Mouse (Mus musculus): ENCODE results near the gene Ly9.

Gene Ly9

DNA sequence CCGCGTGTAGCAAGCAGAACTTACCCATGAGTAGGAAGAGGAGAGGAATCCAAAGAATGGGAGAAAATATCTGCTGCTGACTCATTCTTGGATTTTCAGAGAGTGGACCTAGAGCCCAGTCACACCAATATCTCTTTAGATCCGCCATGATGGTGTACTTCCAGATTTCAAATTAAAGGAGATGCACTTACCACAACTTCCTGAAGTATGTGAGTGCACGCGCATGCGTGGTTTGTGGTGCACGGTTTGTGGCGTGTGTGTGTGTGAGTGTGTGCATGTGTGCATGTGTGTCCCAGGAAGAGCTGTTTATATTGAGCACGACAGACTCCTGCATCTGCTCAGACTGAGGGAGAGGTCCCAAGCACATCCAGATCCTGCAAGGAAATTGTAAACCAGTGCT lies at the start of gene Ly9:
Gene Ly9 (minus strand): TSS at position 235 of the 400 bp plus-strand sequence.
- peak; percentile 34 for DNase-seq (ENCODE audit: low read depth, low spot score)

DNA sequence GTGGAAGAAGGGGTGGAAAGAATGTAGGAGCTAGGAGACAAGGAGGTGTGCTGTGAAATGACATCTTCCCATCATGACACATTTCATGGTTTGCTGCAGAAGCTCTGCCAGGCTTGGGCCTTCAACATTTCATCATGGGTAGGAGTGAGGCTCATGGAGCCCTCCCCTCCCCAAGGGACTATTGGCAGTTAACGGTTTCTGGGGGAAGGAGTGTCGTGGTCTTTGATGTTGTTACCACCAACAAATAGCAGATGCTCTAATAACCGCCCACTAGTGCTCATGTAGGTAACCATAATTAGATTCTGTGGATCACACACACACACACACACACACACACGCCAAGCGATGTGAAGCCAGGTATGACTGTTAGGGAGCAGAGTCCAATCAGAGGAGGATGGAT lies 45.5 kb upstream of the Ly9 start, which contains the start of gene Slamf7:
Gene Slamf7 (minus strand): TSS at position 302 of the 400 bp plus-strand sequence.
- no peak for DNase-seq (ENCODE audit: low read depth, low spot score)

DNA sequence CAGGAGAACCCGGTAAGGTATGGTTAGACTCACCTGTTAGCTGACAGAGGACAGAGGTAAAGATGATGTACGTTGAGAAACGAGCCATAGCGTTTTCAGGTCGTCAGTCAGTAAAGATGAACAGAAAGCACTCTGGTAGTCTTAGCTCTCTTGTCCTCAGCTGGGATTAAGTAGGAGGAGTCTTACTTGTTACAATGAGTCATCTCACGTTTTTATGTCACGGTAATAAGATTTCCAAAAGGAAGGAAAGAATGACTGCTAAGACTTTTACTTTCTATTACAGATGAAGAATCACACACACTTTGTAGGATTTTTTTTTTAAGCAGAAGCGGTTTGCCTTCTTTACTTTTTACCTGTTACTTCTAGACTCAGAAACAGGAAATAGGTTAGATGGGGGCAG lies 41.6 kb upstream of the Ly9 start:
- DNase-seq (ENCODE audit: low read depth, low spot score) = no peak

DNA sequence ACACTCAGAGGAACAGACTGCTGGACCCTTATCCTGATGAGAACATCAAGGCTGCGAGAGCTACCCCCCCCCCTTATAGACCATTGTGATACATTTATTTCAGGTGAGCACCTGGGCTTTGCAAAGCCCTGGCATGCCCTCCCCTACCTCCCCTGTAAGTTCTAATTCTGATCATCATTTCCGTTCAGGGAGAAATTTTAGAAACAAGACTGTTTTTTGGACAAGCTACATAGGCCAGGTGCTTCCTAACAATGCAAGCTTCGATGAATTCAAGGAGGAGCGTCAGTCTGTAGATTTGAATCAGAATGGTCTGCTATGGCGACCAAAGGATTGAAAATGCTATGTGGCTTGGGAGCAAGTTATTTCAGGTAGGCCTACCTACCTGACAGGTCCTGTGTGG lies 40.5 kb upstream of the Ly9 start:
- DNase-seq (ENCODE audit: low read depth, low spot score) = no peak

DNA sequence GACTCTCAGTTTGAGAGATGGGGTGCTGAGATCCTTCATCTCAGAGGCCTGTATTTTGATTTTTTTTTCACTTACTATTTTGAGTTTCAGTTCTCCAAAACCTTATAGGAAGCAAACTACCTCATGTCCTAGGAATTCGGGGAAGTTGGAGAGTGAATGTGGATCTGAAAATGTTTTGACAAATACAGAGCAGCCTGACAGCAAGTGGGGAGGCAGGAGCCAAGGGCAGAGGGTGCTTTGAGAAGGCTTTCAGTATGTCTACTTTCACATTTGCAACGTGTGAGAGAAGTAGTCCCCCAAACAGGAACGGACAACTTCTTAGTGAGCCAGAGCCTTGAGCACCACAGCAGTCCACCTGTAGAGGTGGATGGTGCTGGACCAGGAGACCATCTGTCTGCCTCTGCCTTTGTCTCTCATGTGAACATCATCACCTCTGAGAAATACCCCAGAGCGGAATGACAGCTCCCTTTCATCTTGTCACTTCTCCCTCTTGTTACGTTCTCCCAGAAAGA lies 39.3 kb upstream of the Ly9 start:
- DNase-seq (ENCODE audit: low read depth, low spot score) = no peak

DNA sequence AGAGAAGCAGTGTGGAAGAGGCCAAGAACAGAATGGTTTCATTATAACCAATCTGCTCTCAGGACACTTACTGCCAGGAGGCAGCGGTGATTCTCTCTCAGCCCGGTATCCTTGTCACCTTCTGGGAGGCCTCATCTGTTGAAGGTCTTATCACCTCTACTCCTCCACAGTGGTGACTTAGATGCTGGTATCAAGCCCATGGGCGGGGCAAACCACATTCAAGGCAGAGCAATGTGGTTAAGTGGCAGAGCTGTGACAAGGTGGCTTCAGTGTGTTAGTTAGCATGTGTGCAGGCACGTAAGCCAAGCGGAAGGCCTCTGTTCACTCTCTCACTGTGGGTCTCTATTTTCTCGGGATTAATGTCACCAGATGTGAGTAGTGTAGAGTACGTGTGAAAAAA lies 36.4 kb upstream of the Ly9 start:
- no peak for DNase-seq (ENCODE audit: low read depth, low spot score)

DNA sequence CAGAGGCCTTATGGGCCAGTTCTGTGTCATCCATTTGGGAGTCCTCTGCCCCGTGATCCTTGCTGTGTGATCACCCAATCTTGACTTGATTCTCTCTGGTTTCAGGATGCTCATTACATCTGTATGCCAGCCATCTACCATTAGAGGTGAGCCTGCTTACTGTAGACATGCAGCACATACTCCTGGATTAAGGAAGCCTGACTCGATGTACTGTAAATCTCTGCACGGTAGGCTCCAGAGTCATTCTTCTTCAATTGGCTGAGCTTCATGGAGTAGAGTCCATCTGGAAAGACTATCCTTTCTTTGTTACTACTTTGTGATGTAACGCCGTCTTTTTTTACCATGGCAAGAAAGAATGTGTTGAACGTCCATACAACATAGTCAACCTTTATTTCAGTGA lies 33.6 kb upstream of the Ly9 start:
- DNase-seq (ENCODE audit: low read depth, low spot score) = no peak

DNA sequence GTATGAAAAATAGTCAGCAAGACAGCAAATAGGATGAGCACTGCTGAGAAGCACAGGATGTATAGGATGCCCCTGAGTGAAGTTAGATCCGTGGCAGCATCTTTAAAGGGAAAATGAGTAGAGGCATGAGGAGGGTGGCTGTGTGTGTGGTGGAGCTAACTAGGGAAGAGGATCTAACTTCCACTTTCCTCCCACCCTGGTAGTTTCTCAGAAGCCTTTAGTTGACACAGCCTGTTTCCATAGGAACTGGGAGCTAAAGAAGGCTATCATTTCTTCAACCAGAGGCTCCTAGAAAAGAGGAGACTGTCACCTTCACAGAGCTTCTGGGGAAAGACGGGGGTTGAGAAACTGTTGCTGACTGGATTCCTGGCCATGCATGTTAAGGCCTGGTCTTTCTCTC lies 31.5 kb upstream of the Ly9 start:
- DNase-seq (ENCODE audit: low read depth, low spot score) = no peak

DNA sequence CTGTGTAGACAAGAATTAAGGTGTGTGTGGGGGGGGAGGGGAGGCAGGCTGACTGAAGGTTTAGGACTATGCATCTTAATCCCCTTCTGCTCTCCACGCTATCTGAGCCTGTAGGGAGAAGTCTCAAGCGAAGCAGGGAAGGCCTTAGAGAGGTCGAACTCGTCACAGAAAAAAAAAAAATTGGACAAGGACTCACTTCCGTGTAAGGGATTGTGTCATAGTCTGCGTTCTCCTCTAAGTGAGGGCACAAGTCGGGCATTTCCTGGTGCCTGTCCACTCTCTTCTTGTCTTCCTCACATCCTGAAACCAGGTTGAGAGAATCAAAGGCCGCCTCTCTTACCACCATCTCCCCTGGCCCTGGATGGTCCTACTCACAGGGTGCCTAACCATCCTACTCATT lies 29.9 kb upstream of the Ly9 start:
- no peak for DNase-seq (ENCODE audit: low read depth, low spot score)

DNA sequence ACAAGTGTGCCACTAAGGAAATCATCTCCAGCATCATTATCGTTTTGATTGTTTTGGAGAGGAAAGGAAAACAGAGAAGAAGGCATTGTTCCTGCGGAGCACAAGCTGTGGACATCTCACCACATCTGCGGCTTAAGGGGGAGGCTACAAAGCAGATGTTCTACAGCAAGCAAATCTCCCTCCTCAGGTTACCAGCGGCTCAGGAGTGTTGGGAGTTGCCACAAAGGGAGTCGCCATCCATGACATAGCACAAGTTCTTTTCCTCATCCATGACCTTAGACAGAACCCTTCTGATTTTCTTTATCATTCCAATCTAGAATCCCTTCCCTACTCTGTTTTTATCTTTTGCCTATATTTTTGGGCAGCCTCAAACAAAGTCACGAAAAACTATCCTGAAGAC lies 28.5 kb upstream of the Ly9 start:
- no peak for DNase-seq (ENCODE audit: low read depth, low spot score)

DNA sequence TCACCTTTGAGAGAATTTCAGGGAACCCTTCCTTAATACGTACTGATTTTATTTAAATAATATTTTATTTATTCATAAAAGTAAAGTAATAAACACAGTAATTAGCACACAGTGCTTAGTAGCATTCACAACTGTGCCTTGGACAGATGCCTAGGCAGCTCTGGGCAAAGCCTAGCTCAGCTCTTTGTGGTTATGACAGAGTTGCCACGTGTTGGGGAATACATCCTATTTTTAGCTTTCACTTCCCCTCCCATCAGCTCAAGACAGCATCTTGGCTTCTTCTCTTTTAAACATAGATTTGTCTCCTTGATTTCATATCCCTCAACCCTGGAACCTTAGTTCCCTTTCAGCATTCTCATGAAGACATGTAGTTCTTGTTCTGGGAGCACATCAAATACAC lies 24.2 kb upstream of the Ly9 start:
- DNase-seq (ENCODE audit: low read depth, low spot score) = peak; percentile 52

DNA sequence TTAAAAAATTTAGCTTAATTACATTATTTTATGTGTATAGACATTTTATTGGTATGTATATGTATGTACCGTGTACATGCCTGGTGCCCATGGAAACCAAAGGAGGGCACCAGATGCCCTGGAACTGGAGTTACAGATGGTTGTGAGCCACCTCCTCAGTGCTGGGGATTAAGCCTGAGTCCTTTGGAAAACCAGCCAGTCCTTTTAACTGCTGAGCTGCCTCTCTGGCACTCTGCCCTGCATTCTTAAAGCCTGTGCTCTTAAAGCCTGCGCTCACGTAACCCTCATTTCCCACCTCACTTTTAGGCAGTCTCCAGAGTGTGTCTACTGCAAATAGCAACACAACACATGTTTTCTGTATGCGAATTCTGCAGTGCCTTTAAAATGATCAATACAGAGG lies 23.7 kb upstream of the Ly9 start:
- DNase-seq (ENCODE audit: low read depth, low spot score) = no peak

DNA sequence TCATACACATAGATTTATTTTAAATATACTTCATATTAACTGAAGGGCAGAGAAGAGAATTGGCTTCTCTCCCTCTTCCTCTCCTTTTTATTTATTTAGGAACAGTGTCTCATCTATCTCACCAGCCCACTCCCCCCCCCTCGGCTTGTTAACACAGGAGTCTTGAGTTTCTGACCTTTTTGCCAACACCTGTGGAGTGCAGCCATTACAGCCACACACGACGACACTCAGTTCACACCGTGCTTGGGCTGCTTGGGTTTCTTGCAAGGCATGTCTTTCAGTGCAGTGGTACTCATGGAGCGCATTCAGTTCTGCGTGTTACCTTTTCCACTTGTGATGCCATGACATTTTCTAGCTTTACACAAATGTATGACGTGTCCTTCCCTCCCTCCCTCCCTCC lies 22.8 kb upstream of the Ly9 start:
- DNase-seq (ENCODE audit: low read depth, low spot score) = no peak

DNA sequence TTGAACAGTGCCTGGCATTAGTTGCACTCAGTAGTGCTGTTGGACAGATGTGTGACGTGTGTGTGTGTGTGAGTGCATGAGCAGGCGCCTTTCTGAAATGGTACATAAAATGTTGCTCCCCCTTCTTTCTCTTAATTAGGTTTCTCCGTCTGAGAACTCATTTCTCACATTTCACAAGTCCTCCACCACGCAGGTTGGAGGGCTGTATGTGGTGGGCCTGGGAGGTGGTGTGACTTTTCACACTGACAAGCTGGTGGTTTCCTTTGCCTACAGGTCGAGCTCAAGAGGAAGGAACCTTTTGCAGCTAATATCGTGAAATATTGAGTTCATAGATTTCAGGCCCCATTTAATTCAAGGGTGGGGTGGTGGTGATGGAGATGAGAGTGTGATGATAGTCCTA lies 22.0 kb upstream of the Ly9 start:
- DNase-seq (ENCODE audit: low read depth, low spot score) = no peak

DNA sequence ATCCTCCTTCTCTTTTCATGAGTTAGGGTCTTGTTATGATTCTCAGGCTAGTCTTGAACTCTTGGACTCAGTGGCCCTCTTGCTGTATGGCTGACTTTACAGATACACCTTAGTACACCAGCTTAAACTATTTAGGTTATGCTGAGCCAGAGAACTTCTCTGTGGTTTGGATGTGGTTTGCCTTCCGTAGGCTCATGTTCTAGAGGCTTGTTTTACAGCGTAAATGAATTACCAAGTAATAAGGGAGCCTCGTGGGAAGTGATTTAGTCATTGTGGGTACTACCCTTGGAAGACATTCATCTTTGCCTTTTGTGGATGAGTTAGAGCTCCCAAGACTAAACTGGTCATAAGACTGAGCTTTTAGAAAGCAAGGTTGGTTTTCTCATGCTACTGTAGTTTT lies 20.6 kb upstream of the Ly9 start:
- DNase-seq (ENCODE audit: low read depth, low spot score) = no peak

DNA sequence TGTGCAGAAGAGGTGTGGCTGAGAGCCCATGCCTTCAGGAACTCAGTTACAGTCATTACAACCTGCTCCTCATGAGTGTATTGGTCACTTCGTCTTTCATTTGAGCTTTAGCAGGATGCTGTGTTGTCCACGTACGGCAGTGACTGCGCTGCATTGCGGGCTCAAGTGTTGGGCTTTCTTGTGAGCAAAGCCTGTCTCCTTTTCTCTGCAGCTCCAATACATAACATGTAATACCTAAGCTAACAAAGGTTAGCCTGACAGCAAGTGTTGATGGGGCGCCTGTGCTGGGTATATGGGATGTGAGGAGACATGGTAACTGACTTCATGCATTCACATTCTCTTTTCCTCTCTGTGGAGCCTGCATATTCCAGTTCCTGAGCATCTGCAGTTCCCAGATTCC lies 12.9 kb upstream of the Ly9 start:
- no peak for DNase-seq (ENCODE audit: low read depth, low spot score)

DNA sequence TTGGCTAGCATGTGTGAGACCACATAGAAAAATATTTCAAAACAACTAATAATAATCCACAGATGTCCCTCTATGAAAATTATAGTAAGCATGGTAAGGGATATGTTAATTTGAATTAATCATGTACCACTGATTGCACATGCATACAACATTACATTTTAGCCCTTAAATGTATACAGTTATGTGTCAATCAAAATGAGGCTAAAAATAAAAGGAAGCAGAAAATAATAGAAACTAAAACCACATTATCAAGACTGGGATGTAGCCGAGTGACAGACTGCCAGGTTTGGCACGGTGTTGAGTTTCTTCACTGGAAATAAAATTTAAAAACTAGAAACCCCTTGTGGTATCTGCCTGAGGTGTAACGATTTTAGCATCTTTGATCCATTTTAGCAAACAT lies 12.4 kb upstream of the Ly9 start:
- DNase-seq (ENCODE audit: low read depth, low spot score) = no peak

DNA sequence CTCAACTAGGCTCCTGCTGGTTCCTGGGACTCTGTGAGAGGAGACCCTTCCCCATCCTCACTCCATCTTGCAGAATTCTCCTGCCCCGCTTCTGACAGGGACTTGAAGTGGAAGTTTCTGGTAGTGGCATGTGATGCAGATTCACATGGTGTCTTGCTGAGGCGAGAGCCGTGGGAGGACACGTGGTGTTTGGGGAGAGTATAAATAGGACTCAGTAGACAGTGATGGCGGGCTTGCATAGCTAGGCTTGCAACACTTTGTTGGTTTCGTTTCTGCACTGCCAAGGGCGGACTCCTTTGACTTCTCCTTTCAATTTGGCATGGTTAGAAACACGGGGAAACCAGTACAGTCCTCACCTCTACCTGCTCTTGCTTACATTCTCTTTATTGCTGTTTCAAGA lies 11.8 kb upstream of the Ly9 start:
- peak; percentile 52 for DNase-seq (ENCODE audit: low read depth, low spot score)

DNA sequence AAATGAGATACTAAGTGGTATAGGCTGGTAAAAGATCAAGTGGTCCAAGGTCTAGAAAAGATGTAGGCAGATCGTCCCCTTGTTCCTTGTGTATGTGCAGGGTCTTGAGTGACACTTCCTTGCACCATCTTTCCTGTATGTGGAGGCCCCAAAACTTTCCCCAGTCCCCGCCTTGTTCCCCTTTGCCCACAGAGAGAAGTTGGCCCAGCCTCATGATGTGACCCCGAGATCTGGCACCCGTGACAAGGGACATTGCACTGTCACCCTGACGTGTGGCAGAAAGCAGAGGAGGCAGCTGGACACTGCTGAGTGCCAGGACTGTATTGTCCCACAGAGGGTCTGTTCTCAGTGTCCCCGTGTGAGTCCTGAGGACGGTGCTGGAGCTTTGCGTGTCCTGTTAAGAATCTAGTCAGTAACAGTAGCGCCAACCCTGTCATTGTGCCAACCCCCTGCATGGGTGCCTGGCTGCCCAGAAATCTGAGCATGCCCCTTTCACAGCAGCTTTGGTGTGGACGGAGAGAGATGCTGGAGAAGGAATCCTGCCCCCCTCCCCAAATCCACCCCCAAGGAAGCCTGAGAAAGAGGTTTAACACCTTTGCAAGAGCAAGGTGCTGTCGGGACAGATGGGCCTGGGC lies 9.8 kb upstream of the Ly9 start:
- no peak for DNase-seq (ENCODE audit: low read depth, low spot score)

DNA sequence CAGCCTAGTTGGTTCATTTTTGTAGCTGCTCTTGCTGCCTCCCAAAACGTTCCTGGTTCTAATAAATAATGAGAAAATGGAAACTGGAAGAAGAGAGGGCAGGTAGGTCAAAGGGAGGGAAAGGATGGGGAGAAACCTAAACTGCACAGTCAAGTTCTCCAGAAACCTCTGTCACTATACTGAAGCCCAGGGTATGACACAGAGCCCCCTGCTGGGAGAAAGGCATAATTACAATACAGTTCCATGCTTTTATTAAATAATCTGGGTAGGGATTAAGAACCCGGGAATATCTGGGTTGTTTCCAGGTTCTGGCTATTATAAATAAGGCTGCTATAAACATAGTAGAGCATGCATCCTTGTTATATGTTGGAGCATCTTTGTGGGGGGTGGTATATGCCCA lies 6.8 kb upstream of the Ly9 start:
- DNase-seq (ENCODE audit: low read depth, low spot score) = no peak

DNA sequence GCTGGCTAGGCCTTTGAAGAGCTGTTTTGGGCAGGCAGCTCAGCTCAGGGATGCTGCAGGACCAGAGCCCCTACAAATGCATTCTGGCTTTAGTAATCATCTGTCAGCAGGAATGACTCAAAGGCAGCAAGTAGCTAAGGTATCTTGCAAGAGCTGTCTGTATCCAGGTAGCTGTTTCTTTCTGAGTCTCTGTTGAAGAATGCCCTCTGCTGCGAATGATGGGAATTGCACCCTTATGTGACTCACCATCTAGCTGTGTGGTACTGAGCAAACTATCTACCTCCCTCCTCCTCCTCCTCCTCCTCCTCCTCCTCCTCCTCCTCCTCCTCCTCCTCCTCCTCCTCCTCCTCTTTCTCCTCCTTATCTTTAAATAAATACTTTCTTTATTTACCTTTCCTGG lies 3.6 kb upstream of the Ly9 start:
- no peak for DNase-seq (ENCODE audit: low read depth, low spot score)

DNA sequence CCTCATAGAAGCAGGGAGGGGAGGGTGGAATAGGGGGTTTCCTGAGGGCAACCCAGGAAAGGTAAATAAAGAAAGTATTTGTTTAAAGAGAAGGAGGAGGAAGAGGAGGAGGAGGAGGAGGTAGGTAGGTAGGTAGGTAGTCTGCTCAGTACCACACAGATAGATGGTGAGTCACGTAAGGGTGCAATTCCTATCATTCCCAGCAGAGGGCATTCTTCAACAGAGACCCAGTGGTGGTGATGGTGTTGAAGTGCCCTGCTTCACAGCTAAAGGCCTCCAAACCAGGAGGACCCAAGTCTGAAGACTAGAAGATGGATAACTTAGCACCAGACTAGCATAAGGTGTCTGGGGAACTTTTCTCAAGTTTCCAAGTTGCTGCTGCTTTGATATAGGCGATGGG lies 2.8 kb upstream of the Ly9 start:
- DNase-seq (ENCODE audit: low read depth, low spot score) = no peak

DNA sequence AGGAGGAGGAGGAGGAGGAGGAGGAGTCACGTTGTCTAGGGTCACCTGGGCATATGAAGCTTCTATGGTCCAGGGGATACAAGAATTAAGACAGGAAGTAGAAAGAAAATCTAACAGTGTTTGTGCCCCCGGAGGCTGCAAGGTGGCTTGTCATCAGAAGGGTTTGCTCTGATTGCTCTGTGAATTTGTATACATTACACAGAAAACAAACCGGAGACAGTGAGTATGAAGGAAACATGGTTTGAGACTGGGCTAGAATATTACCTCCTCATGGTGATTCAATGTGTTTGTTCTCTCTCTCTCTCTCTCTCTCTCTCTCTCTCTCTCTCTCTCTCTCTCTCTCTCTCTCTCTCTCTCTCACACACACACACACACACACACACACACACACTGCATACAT lies 554 bp downstream of the Ly9 start:
- no peak for DNase-seq (ENCODE audit: low read depth, low spot score)

DNA sequence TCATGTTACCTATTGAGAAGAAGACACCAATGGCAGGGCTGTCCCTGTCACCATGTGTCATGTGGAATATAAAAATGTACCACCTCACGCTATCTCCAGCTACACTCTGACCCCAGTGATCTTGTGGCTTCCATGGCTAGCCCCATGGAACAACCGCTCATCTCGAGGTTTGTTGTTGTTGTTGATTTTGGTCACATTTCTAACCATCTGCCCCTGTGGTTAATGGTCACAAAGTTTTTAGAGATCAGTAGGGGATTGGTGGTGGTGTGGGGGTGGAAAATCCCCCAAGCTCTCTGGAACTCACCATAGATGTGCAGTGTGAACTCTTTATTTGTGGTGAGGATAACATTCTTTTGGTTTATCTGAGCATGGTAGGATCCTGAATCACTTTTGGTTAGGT lies 2.5 kb downstream of the Ly9 start:
- no peak for DNase-seq (ENCODE audit: low read depth, low spot score)
